Mouse (Mus musculus) skeletal muscle tissue, postnatal 0 days (tissue): ENCODE measurements around the gene Ireb2. TPM values are rescaled to one million over a fixed set of nuclear protein-coding genes. Genes with fewer than 3 reads are reported as not detected.

Experiments
- polyA plus RNA-seq: library from polyadenylated mRNA; unstranded; fragments of >200 nt; fragmentation: Nextera tagmentation; extraction: Ambion mirVana; gene quantifications from 2 replicates; pipeline ENCODE4 v1.2.1, GENCODE M21; 2015

The Ireb2 gene
- polyA plus RNA-seq, result 10.9 and 12.5 TPM in 2 replicates

DNA sequence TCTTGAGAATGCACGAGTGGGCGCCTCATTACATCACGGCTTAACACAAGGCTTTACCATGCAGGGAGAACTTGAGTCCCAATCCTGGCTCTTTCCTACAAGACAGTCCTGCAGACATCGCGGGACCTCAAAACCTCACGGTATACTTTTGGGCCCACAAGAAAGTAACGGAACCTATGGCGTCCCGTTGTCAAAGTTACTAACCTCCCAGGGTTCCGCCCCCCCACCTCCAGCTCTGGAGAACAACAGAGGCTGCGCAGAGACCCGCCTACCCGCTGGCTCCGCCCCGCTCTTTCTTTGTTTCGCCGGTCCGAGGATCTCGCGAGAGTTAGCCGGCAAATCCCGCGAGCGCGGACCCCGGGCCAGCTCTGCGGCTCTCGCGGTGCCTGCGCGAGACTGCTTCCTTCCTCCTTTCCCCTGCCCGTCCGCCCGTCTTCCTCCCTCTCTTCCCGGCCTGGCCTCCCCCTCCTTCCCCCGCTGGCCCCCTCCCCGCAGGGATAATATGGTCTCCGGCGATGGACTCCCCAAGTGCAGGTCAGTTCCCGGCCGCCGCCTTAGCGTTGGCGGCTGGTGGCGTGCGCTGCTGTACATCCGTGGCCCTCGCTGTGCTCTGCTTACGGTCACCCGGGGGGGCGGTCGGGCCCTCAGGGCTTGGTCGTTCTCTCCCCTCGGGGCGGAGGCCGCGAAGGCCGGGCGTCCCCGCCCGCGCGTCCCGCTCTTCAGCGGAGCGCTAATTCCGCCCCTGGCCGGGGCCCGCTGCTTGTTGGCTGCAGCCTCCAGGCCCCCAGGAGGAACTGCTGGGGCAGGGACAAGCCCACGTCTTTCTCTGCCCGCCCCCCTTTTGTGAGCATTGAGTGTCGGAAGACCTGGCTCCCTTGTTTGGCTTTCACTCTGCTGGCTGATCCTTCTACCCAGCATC, at the start of gene Ireb2:
Gene Ireb2, plus strand, starts transcription at position 427 of the 919 bp plus-strand sequence.

DNA sequence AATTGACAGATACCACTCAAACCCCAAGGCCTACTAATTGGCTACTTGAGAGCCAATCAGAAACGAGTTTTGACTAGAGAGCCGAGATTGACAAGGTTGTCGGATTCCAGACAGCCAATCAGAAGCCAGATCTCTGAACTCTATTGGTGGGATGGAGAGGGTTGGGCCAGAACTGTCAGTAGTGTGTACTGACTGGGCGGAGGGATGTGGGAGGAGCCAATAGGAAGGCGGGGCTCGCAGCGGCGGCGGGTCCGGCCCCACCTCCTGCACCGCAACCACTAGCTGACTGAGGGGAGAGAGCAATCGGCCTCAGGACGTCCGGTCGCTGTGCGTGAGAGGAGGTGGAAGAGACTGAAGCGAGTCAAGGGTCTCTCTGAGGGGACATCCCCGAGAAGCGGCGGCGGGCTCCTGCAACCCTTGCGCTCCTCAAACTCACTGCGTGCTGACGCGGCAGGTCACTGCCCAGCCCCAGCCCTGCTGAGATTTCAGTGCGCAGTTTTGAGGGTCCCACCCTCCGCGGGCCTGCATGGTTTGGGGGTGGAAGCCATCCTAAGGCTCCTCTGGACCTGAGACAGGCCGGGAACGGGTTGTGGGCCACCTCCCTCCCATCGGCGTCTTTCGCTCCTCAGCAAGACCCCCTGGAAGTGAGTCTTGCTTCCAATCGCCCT, 53.6 kb downstream of the Ireb2 start, which contains the start of gene Hykk:
Gene Hykk, plus strand, starts transcription at position 274 of the 668 bp plus-strand sequence.

DNA sequence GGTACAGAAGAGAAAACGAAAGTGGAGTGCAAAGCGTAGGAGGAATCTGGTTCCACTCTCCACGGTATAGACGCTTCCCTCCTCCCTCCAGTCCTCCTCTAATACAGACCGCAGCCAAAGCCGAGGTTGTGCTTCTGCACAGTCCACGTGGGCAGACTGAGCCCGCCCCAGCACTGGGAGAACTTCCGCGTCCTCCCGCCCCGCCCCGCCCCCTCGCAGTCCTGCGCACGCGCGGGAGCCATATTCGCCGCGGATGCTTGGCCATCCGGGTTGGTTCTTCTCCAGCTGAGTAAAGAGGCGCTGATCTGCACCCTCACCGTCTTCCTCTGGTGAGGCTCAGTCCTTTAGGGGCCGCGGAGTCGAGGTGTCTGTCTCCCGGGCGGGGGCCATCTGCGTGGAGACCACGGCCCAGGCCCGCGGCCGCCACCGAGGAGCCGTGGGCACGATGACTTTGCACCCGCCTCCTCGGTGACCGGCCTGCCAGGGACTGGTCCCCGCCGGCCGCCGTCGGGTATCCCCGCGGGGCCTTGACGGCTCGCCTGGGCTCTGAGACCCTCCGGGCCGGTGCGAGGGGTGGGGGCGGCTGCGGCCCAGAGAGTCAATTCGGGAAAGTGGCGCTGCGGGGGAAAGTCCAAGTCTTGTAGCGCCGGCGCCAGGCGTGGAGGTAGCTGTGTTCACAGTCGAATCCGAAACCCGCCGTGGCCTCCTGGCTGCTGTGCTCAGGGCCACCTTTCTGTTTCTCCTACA, 87.2 kb downstream of the Ireb2 start, which contains the start of the genes Psma4 and AY074887:
Gene Psma4, plus strand, starts transcription at position 216 of the 747 bp plus-strand sequence.
Gene AY074887, minus strand, starts transcription at position 424 of the 747 bp plus-strand sequence.

Other genes starting within 250 kb of the Ireb2 start
- 0.60 and 3.0 TPM in 2 replicates for gene Acsbg1, start 201.9 kb upstream of the Ireb2 start, polyA plus RNA-seq
- 30.4 and 30.8 TPM in 2 replicates for gene Dnaja4, start 164.9 kb upstream of the Ireb2 start, polyA plus RNA-seq
- 68.7 and 78.0 TPM in 2 replicates for gene Wdr61, start 129.3 kb upstream of the Ireb2 start, polyA plus RNA-seq
- gene Crabp1, start 99.0 kb upstream of the Ireb2 start, polyA plus RNA-seq, result 34.3 and 37.0 TPM in 2 replicates
- gene Hykk, start 53.5 kb downstream of the Ireb2 start, polyA plus RNA-seq, result 1.9 and 2.2 TPM in 2 replicates
- 216 and 239 TPM in 2 replicates for gene Psma4, start 87.0 kb downstream of the Ireb2 start, polyA plus RNA-seq
- 0.35 and 0.72 TPM in 2 replicates for gene AY074887, start 87.2 kb downstream of the Ireb2 start, polyA plus RNA-seq
- 0.19 and 0.33 TPM in 2 replicates for gene Chrna5, start 117.1 kb downstream of the Ireb2 start, polyA plus RNA-seq
- gene Chrna3, start 162.8 kb downstream of the Ireb2 start, polyA plus RNA-seq, result not detected in 2 replicates
- gene Chrnb4, start 185.0 kb downstream of the Ireb2 start, polyA plus RNA-seq, result 0.04 TPM in 1 of 2 replicates, not detected in the other